Mouse (Mus musculus) urinary bladder, postnatal 4 days (tissue): ENCODE data around the gene Ppp1r3e.

Experiments used
- DNase-seq, 2 experiments: peaks; one replicate each; pipeline ENCODE4 v3.0.0; 2021 to 2022; ENCODE audit warnings: low spot score in 2 of 2

The Ppp1r3e gene

DNA sequence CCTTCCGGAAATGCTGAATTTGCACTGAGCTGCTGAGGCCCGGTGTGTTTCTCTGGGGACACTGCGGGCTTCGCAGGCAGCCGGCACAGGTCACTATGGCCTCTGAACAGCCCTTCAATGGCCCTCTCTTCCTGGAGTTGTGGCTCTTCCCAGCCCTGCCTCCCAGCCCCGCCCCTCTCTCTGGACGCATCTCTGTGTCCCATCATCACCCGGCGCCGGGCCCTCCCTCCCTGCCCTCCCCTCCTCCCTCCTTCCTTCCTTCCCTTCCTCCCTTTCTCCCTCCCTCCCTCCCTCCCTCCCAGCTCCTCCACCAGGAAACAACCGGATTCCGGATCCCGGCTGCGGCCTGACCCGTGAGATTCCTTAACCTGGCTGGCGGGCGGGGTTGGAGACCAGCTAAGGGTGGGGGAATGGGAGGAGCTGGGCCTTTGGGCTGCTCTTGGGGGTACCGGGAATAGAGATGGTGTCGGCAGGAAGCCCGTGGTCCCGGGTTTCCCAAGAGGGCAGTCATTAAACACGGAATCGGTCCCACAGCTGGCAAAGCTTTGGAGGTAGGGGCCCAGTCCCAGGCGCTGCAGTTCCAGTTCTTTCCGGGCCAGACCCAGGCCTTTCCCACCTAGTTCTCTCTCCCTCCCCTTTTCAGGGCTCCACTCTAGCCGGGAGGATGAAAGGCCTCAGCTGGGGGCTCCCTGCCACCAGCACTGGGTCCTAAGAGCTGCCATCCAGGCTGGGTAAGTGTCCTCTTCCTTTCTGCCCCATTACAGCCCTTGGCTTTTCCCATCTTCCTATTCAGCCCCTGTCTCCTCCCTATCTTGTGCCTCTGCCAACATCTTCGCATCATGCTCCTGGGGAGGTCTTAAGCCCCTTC, 6.0 kb upstream of the Ppp1r3e start, which contains the start of the genes Bcl2l2 and Gm20521:
TSS of gene Bcl2l2 (plus strand) at position 224 of the 868 bp plus-strand sequence.
TSS of gene Gm20521 (plus strand) at position 288 of the 868 bp plus-strand sequence.
- peak; percentile 77 to 88 for DNase-seq

DNA sequence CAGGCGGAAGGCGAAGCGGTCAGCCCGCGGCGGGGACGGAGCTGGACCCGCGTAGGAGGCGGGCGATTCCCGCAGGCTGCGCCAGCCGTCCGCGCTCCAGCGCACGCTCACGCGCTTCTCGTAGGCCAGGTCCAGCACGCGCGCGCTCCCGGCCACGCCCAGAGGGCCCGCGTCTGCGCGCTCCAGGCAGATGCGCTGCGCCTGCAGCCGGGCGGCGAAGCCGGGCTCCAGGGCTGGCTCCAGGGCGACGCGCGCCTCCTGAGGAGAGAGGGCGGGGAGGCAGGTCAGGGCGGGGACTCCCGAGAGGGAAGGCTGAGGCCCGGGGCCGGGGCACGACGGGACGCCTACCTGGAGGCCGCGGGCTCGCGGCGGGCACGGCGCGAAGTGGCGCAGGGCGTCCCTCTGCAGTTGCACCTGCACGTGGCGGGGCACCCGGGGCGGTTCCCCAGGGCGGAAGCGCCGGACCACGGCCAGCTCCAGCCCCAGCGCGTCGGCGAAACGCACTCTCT, 757 bp downstream of the Ppp1r3e start:
- peak; percentile 87 to 88 for DNase-seq

DNA sequence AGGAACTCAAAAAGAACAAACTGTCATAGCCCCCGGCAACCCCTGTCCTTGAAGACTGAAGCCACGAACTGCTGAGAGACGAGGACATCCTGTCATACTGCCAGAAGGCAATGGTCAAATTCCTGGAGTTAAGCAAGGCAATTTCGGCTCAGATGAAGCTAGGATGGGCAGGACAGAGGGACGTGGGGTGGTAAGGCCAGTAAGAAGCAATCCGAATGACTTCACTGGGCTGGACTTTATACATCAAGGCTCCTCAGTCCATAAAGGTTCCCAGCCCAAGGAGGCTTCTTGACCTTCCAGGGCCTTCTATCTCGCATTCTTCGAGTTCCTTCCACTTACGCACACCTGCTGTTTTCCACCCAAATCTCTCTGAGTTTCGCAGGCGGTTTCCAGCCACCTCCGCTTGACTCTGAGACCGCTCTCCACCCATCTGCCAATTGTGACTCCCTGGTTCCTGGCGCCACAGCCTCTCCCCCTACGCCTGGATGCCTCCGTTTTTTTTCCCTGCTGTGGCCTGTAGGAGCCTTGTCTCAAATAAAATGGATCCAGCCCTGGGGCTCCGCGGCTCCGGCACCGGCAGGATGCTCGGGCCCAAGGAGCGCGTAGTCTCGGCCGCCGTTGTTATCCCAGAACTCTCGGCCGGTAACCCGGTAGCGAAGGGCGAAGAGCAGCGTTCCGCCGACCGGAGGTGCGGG, 1.4 kb downstream of the Ppp1r3e start:
- no peak for DNase-seq

DNA sequence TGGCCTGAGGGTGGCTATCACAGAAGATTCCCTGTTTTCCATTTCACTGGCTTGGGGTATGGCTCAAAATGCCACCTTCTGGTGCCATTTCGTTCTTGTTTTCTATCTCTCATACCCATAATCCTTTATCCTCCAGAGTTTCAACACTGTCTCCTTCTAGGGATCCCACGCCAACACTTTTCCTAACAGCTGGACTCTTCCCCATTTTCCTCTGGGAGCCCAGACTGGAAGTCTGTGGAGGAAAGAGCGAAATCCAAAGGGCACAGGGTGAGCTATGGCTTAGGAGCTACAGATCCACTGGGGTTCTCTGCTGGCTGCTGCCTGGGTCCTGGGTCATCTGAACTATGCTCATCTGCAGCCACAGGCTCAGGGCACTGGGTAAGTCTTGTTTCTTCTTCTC, 3.2 kb downstream of the Ppp1r3e start:
- DNase-seq: no peak

DNA sequence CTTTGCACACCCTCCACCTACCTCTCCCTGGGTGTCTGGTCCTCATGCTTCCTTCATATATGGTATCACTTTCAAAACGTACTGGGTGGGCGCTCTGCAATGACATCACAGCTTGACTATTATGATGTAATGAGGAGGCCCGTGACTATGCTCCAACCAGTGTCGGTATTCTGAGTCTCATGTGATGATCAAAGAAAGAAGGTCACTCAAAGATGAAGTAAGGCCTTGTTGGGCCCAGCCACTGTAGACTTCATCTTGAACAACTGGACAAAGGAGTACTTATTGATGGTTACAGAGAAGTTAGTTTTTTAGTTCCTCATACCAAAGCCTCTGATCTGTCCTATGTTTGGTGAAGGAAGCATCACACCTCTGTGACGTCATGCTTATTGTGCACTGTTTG, 6.5 kb downstream of the Ppp1r3e start, which contains the start of gene Homez:
TSS of gene Homez (minus strand) at position 101 of the 400 bp plus-strand sequence.
- DNase-seq: no peak

DNA sequence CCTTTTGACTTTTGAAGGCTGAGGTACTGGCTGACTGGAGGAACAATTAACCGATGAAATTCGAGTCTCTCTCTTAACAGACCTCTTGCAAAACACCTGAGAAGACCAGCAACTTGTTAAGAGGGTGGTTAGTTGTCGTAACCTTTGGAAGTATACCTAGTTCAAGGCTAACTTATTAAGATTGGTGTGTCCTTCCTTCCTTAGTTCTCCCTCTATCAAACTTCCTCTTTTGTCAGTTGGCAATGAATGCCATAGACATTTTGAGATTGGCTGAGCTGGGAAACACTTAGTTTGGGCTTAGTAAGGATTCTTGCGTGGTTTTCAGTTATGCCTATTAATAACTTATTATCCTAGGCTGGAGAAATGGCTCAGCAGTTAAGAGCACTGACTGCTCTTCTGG, 9.3 kb downstream of the Ppp1r3e start:
- DNase-seq: no peak

DNA sequence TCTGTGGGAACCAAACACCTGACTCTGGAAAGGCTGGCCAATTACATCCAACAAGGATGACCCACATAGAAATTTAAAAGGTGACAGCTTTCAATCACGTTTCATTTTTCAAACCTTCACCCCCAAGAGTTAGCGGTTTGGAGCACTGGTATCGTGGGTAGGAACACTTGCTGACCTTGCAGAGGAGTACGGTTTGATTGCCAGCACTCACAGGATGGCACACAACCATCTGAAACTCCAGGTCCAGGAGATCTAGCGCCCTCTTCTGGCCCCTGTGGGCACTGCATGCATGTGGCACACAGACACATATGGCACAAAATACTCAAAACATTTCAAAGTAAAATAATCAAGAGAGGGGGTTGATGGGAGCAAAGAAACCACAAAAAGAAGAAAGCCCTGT, 10.4 kb downstream of the Ppp1r3e start:
- no peak for DNase-seq

DNA sequence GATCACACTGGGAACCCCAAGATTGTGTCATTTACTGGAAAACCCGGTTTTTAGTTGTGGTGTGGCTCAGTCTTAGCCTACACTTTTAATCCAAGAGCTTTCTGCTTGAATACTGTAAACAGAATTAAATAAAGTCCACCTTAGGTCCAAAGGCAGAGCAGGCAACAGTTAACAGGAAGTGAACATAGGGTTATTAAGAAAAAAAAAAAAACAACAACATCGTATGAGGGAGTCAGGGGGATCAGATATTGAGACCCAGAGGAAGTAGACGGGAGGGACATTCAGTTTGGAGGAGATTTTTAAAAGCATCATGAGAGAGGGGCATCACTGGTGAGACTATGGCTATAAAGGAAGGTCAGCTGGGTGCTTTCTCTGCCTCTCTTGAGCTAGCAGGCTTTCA, 11.1 kb downstream of the Ppp1r3e start:
- no peak for DNase-seq

DNA sequence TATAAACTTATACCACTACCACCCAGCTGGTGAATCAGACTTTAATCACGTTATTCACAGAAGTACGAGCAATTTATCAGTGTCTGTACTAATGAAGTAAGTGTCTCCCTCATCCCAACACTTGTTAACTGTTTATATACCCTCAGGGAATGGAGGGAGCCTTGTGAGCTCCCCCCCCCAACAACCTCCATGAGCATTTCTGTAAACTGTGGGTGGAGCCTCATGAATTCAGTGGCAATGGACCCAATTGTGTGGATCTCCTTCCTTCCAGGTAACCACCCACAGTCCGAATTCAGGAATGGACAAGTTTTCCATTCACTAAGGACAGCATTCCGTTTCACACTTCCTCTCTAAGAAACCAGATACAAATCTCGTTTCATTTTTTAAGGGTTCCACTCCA, 11.7 kb downstream of the Ppp1r3e start:
- DNase-seq: no peak

DNA sequence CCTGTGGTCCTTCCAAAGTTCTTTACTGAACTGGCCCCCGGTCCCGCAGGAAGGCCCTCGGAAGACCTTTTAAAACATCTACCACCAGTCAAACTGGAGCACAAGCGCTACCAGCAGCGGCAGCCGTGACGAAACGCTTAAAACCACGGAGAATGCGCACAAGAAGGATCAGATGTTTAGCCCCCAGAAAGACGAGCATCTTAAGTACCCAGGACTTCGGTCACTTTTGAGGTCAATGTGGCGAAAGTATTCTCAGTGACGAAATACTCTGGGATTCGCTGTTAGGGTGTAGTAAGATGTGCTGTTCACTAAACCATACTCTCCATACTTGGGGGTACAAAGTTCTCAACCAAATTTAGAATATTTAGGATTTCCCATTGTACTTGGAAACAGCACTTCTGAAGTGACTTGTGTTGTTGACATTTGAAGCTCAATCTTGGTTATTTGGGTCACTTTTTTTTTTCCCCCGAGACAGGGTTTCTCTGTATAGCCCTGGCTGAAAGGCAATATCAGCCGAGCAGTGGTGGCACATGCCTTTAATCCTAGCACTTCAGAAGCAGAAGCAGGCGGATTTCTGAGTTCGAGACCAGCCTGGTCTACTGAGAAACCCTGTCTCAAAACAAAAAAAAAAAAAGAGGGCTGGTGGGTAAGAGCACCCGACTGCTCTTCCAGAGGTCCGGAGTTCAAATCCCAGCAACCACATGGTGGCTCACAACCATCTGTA, 12.9 kb downstream of the Ppp1r3e start:
- DNase-seq: no peak

DNA sequence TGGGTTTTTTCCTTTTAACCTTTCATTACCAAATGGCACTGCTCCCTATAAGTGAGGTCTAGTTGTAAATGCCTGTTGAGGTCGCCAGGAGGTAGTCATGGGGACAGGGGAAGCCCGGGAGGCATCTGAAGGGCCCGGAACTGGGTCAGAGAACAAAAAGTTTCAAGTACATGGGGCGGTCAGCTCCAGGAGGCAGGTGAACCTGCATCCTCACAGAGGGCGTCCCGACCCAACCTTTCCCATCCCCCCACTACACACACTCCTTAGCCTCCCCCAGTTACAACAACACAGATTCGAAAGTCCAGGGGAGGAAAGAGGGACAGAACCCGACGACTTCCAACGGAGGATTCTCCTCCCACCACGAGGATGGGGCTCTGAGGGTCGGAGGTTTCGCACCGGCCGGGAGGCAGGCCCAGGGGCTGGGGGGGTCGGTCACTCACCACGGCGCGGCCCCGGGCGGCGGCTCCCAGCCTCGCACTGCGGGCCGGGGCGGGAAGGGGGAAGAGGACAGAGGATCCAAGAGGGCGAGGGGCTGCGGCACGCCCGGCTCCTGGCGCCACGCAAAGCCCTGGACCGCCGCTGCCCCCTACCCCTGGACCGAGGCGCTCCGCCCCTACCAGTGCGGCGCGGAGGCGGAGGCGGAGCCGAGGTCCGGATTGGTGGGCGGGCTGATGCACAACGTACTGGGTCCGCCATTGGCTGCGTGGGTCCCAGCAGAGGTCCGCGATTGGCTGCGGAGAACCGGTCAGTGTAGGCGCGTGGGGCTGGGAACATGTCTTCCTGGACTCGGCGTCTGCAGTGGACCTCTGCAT, 13.6 kb downstream of the Ppp1r3e start:
- peak; percentile 89 to 91 for DNase-seq

DNA sequence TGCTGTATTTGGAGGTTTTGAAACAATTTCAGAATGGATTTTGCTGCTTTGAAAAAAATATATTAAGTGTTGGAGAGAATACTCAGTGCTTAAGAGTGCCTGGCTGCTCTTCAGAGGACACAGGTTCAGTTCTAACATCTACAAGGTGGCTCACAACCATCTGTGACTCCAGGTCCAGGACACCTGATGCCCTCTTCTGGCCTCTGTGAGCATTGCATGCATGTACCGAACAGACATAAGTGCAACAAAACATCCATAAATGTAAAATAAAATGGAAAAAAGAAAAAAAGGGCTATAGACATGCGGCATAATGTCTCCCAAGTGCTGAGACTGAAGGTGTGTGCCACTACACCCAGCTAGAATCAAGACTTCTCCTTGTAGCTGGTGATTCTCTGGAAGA, 16.8 kb downstream of the Ppp1r3e start:
- DNase-seq: no peak

DNA sequence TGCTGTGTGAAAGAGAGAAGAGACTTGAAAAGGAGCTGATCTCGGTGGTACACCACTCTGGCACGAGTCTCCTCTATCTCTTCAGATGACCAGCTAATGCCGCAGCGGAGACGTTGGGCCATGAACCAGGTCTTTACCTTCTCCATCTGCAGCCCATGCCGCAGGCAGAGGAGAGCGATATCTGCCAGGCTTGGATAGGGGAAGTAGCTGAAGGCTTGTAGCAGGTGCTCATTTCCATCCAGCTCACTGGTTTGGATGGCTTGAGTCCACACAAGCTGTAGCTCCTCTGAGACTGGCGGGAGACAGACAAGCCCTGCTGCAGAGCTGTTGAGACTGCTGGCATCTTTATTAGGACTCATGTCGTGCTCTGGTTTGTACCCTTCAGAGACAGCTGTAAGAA, 19.5 kb downstream of the Ppp1r3e start:
- no peak for DNase-seq

DNA sequence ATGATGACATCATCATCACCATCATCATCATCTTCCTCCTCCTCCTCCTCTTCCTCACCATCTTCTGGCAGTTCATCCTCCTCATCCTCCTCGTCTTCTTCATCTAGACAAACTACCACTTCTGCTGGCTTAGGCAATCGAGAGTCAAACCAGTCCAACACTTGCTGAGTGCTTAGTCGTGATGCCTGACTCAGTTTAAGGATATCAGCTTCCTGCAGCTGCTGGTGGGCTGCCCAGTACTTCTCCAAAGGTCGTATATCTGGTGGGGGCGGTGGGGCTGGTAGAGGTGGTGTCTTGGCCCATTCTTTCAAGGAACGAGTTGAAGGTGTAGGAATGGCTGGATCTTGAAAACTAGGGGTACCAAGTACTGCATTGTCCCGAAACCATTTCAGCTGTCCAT, 20.6 kb downstream of the Ppp1r3e start:
- no peak for DNase-seq

DNA sequence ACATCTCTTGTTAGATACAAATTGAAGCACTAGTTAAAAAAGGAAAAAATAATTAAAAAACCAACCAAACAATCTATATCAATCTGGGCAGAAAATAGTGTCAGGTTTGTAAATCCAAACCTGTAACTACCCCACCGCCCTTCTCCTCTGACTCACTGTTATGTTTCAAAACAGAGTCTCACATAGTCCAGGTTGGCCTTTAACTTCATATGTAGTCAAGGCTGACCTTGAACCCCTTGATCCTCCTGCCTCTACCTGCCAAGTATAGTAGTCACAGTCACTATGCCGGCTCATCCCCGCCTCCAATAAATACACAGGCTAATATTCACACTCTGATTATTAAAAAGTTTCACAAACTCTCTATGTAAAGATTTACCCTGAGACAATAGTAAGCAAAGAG, 21.6 kb downstream of the Ppp1r3e start:
- no peak for DNase-seq

DNA sequence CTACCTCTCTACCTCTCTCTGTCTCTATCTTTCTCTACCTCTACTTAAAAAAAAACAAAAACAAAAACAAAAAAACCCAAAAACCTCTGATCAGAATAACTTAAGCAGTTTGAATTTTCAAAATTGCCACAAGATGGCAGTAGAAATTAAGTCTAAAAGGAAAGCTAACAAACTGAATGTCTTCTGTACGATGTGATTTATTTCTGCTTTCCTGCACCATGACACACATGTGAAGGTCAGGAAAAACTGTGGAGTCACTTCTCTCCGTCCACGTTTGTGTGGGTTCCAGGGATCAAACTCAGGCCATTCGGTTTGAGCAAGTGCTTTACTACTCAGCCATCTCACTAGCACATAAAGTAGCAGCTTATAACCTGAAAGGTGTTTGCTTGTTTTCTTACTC, 33.9 kb downstream of the Ppp1r3e start:
- DNase-seq: no peak

DNA sequence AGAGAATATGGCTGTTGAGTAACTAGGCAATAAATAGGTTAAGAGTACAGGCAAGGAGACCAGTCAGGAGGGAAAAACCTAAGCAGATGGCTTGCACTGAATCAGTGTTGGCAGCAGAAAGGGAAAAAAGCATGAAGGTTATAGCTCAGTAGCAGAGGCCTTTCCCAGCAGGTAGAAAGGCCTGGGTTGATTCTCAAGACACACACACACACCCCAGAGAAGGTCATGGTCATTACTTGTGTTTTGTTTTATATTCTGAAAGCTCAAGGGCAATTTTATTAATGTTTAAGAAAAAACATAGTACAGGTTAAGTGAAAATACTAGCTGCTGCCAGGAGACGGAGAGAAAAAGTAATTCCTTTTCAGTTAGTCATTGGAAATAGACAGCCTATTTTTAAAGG, 53.6 kb downstream of the Ppp1r3e start:
- DNase-seq: no peak
